ENCODE assay signal across 8 mouse cellular contexts in the genomic region with DNA sequence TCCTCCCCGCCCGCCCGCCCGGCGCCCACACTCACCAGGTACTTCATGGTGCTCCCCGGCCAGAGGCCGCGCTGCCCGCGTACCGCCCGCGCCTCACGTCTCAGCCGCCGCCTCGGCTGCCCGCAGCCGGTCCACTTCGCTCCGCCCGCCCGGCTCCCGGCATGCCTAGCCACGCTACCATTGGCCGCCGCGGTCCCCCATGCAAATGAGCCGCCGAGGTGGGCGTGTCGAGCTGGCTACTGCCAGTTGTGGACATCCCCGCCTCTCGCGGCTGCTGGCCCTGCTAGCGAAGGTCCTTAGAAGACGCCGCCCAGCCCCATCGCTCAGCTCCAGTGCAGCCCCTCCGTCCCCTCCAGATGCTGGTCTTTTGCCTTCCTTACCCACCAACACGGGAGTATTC. TPM values are rescaled to one million over a fixed set of nuclear protein-coding genes. Genes with fewer than 3 reads are reported as not detected.
DNase-seq lines count a peak whose midpoint lies in the region; ATAC-seq and TF ChIP-seq lines count a peak whose summit lies in the region.

No protein-coding gene starts in this region.

- H3K27ac ChIP-seq in forebrain, embryonic 15.5 days (replicated peaks), result peak overlapping the region; percentile 74
- H3K27ac ChIP-seq in liver, postnatal 0 days (ENCODE audit: low read depth), result peak overlapping the region; percentile 78
- peak overlapping the region; percentile 70 for H3K27ac ChIP-seq in neural tube, embryonic 14.5 days (ENCODE audit: low read depth, low read length)
- H3K27ac ChIP-seq in testis, adult 2 months (ENCODE audit: control insufficient read depth, insufficient read depth, low read depth, low read length), result peak overlapping the region; percentile 10; the same call in 1 of the 2 replicates

- intact Hi-C loops in heart, postnatal 25 days (cut with DNase I), result no loop called here

- H3K4me2 ChIP-seq in forebrain, embryonic 15.5 days (replicated peaks), result peak overlapping the region; percentile 72
- peak overlapping the region; percentile 86 for H3K4me2 ChIP-seq in liver, postnatal 0 days (ENCODE audit: low read depth, low read length)
- H3K4me2 ChIP-seq in neural tube, embryonic 14.5 days (ENCODE audit: low read depth, low read length), result peak overlapping the region; percentile 79

- 0% methylated on average over 35 of the region's 41 CpGs for WGBS in forebrain, embryonic 15.5 days
- under 1% methylated on average over 16 of the region's 41 CpGs for WGBS in liver, postnatal 0 days (ENCODE audit: insufficient replicate concordance)
- WGBS in neural tube, embryonic 14.5 days, result 0% methylated on average over 40 of the region's 41 CpGs

- no peak for TF ChIP-seq CTCF in G1E (IDR thresholded peaks at IDR 0.05; ENCODE audit: low read depth, low read length)
- TF ChIP-seq CTCF in liver, postnatal 0 days (IDR thresholded peaks at IDR 0.05; ENCODE audit: low read depth), result no peak
- TF ChIP-seq CTCF in testis, adult 2 months (IDR thresholded peaks at IDR 0.05; ENCODE audit: control insufficient read depth, insufficient read depth, insufficient replicate concordance, low read depth, low read length), result no peak

- peaks cover 27% of the 10 kb centered on the region for H3K4me1 ChIP-seq in G1E (ENCODE audit: insufficient read depth, low read depth, low read length)
- peaks cover 84% of the 10 kb centered on the region for H3K4me1 ChIP-seq in forebrain, embryonic 15.5 days
- H3K4me1 ChIP-seq in liver, postnatal 0 days (ENCODE audit: insufficient read depth), result peaks cover 67% of the 10 kb centered on the region
- peaks cover 70% of the 10 kb centered on the region for H3K4me1 ChIP-seq in neural tube, embryonic 14.5 days (ENCODE audit: control insufficient read depth, insufficient read depth, low read length)
- peaks cover 35% of the 10 kb centered on the region for H3K4me1 ChIP-seq in testis, adult 2 months (ENCODE audit: control insufficient read depth, insufficient read depth, low read length)

- peak overlapping the region; percentile 67 for H3K9ac ChIP-seq in forebrain, embryonic 15.5 days (replicated peaks)
- H3K9ac ChIP-seq in liver, postnatal 0 days (replicated peaks), result peak overlapping the region; percentile 64
- H3K9ac ChIP-seq in neural tube, embryonic 14.5 days (replicated peaks; ENCODE audit: low read depth, low read length), result peak overlapping the region; percentile 92

- peak; percentile 78 for TF ChIP-seq POLR2A in testis, adult 2 months (IDR thresholded peaks at IDR 0.05; ENCODE audit: control insufficient read depth, low read depth, low read length)

- peak; percentile 97 for DNase-seq in G1E (ENCODE audit: low spot score)
- peak; percentile 96 to 97 for DNase-seq in cerebellum, adult 18-20 months
- peak; percentile 97 for DNase-seq in heart, postnatal 25 days (ENCODE audit: low spot score)
- DNase-seq in layer of hippocampus, adult 11-12 months (ENCODE audit: low spot score), result peak; percentile 96
- peak; percentile 96 for DNase-seq in liver, postnatal 0 days

- no peaks in the 10 kb centered on the region for H3K36me3 ChIP-seq in G1E (replicated peaks)
- H3K36me3 ChIP-seq in forebrain, embryonic 15.5 days, result no peaks in the 10 kb centered on the region
- H3K36me3 ChIP-seq in liver, postnatal 0 days (replicated peaks; ENCODE audit: insufficient read depth, low read length), result no peaks in the 10 kb centered on the region
- no peaks in the 10 kb centered on the region for H3K36me3 ChIP-seq in neural tube, embryonic 14.5 days (ENCODE audit: control insufficient read depth, insufficient read depth, low read length)
- H3K36me3 ChIP-seq in testis, adult 2 months (ENCODE audit: control insufficient read depth, insufficient read depth, low read length), result no peaks in the 10 kb centered on the region

- no peak for TF ChIP-seq EP300 in liver, postnatal 0 days (IDR thresholded peaks at IDR 0.05; ENCODE audit: low read depth)

- ATAC-seq in G1E (ENCODE audit: extremely low read depth, insufficient number of reproducible peaks, low FRiP score, poor library complexity, severe bottlenecking), result peak; percentile 94
- ATAC-seq in forebrain, embryonic 15.5 days (replicated peaks), result peak; percentile 95
- peak; percentile 90 for ATAC-seq in liver, postnatal 0 days
- ATAC-seq in neural tube, embryonic 14.5 days (ENCODE audit: low read depth), result peak; percentile 95

- H3K9me3 ChIP-seq in G1E (replicated peaks), result no peaks in the 10 kb centered on the region
- no peaks in the 10 kb centered on the region for H3K9me3 ChIP-seq in forebrain, embryonic 15.5 days
- no peaks in the 10 kb centered on the region for H3K9me3 ChIP-seq in liver, postnatal 0 days (ENCODE audit: low read length)
- no peaks in the 10 kb centered on the region for H3K9me3 ChIP-seq in neural tube, embryonic 14.5 days (ENCODE audit: control insufficient read depth, low read length)

- peak overlapping the region; percentile 75 for H3K4me3 ChIP-seq in G1E (ENCODE audit: low read depth, low read length)
- H3K4me3 ChIP-seq in forebrain, embryonic 15.5 days, result peak overlapping the region; percentile 61
- peak overlapping the region; percentile 59 for H3K4me3 ChIP-seq in liver, postnatal 0 days (ENCODE audit: low read depth, low read length)
- peak overlapping the region; percentile 71 for H3K4me3 ChIP-seq in neural tube, embryonic 14.5 days (ENCODE audit: low read depth, low read length)
- peak overlapping the region; percentile 96 for H3K4me3 ChIP-seq in testis, adult 2 months (ENCODE audit: control insufficient read depth, low read depth, low read length)

- peaks cover 96% of the 10 kb centered on the region for H3K27me3 ChIP-seq in G1E (ENCODE audit: insufficient read depth, low read length)
- no peaks in the 10 kb centered on the region for H3K27me3 ChIP-seq in forebrain, embryonic 15.5 days
- peaks cover 28% of the 10 kb centered on the region for H3K27me3 ChIP-seq in liver, postnatal 0 days (ENCODE audit: insufficient read depth, low read length)
- no peaks in the 10 kb centered on the region for H3K27me3 ChIP-seq in neural tube, embryonic 14.5 days (ENCODE audit: control insufficient read depth, insufficient read depth, low read length)
- H3K27me3 ChIP-seq in testis, adult 2 months (ENCODE audit: control insufficient read depth, insufficient read depth, low read length), result no peaks in the 10 kb centered on the region

RNA-seq across cellular contexts. Expression of gene Bcar1, which starts 11.6 kb away (rescaled TPM):
- total RNA-seq in G1E (2014; fragmentation: Nextera tagmentation), result 0.68 and 1.1 TPM in 2 replicates
- total RNA-seq in G1E (2017), result 1.0 and 1.2 TPM in 2 replicates
- polyA plus RNA-seq in G1E (2012), result 0.28 and 0.39 TPM in 2 replicates
- polyA plus RNA-seq in forebrain, embryonic 15.5 days (2015; fragmentation: Nextera tagmentation; extraction: Ambion mirVana), result 51.8 and 55.1 TPM in 2 replicates
- 10 to 100 TPM; 18.7 to 20.7 TPM for total RNA-seq in heart, postnatal 25 days (2021)
- 9.9 and 11.6 TPM in 2 replicates for polyA plus RNA-seq in liver, postnatal 0 days (2015; fragmentation: Nextera tagmentation; extraction: Ambion mirVana)
- polyA plus RNA-seq in neural tube, embryonic 14.5 days (2014; fragmentation: Nextera tagmentation; extraction: Ambion mirVana), result 47.6 and 56.4 TPM in 2 replicates
- polyA plus RNA-seq in testis, adult 2 months (2012; rRNA removed), result 29.5 and 30.9 TPM in 2 replicates

RNA-seq across cellular contexts. Expression of gene Ctrb1, which starts 41.2 kb away (rescaled TPM):
- total RNA-seq in G1E (2014; fragmentation: Nextera tagmentation) (not detected in 2 replicates), G1E (2017) (not detected in 2 replicates)
- not detected in 2 replicates for polyA plus RNA-seq in G1E (2012)
- not detected in 2 replicates for polyA plus RNA-seq in forebrain, embryonic 15.5 days (2015; fragmentation: Nextera tagmentation; extraction: Ambion mirVana)
- not detected for total RNA-seq in heart, postnatal 25 days (2021)
- polyA plus RNA-seq in liver, postnatal 0 days (2015; fragmentation: Nextera tagmentation; extraction: Ambion mirVana), result 0.13 and 38.9 TPM in 2 replicates
- polyA plus RNA-seq in neural tube, embryonic 14.5 days (2014; fragmentation: Nextera tagmentation; extraction: Ambion mirVana), result not detected in 2 replicates
- 1.4 and 3.1 TPM in 2 replicates for polyA plus RNA-seq in testis, adult 2 months (2012; rRNA removed)

Comparison
In these comparisons a context has a peak if more than half of its experiments do, and no peak if none do; other contexts are left out.
1. Peak in every context shown above with its lines: DNase-seq, ATAC-seq, H3K4me3 ChIP-seq and H3K27ac ChIP-seq.
2. H3K27ac ChIP-seq: peak in every context shown above with its lines; median percentile 78 in liver, postnatal 0 days; 74 in forebrain, embryonic 15.5 days; 70 in neural tube, embryonic 14.5 days; 10 in testis, adult 2 months.